Mouse (Mus musculus) limb, embryonic 12.5 days (tissue): ENCODE measurements at regions not wholly inside any gene's neighbourhood (a gene's known extent, or its start where the extent isn't known, plus 50 kb on each side); places are given as distances from the start of the nearest gene placed in this dataset.
"Not testable (repeated sequence)": the region's sequence is repeated elsewhere in the genome, so short reads cannot be mapped to it uniquely, and the experiment has no call there.

ENCODE experiments used
- ATAC-seq: fragments of 200-750 bp; cut with Nextera tagmentation; 2 replicates; pipeline ENCODE4 v1.8.0; 2017; ENCODE audit warnings: low read depth, moderate TSS enrichment; ENCODE audit not compliant: insufficient number of reproducible peaks, insufficient read depth, low FRiP score, low TSS enrichment
- H3K27ac ChIP-seq: fragments of 300-500 bp; sonication (generic); 2 replicates; pipeline ENCODE4 v1.5.1; 2016; ENCODE audit warnings: mild to moderate bottlenecking, moderate library complexity
- H3K27me3 ChIP-seq: fragments of 300-500 bp; sonication (generic); 2 replicates; pipeline ENCODE4 v1.6.1; 2016; ENCODE audit warnings: mild to moderate bottlenecking, moderate library complexity
- H3K36me3 ChIP-seq: fragments of 300-500 bp; sonication (generic); 2 replicates; pipeline ENCODE4 v1.6.1; 2016; ENCODE audit warnings: mild to moderate bottlenecking, moderate library complexity
- H3K4me1 ChIP-seq: fragments of 300-500 bp; sonication (generic); replicated peaks from 2 replicates; pipeline ENCODE4 v1.6.1; 2016
- H3K4me2 ChIP-seq: fragments of 300-500 bp; sonication (generic); 2 replicates; pipeline ENCODE4 v1.6.1; 2016; ENCODE audit warnings: mild to moderate bottlenecking, moderate library complexity
- H3K4me3 ChIP-seq: fragments of 300-500 bp; sonication (generic); replicated peaks from 2 replicates; pipeline ENCODE4 v1.5.1; 2016; ENCODE audit warnings: mild to moderate bottlenecking
- H3K9ac ChIP-seq: fragments of 300-500 bp; sonication (generic); replicated peaks from 2 replicates; pipeline ENCODE4 v1.6.1; 2016; ENCODE audit warnings: mild to moderate bottlenecking, moderate library complexity
- H3K9me3 ChIP-seq: fragments of 300-500 bp; sonication (generic); 2 replicates; pipeline ENCODE4 v1.6.1; 2016; ENCODE audit warnings: mild to moderate bottlenecking, moderate library complexity
- WGBS: fragments of 180-500 bp; shearing (Covaris S2); methylation state at CpG from one replicate; pipeline ENCODE4 v1.1.7; 2016; 5-methylcytosine and 5-hydroxymethylcytosine counted together

DNA sequence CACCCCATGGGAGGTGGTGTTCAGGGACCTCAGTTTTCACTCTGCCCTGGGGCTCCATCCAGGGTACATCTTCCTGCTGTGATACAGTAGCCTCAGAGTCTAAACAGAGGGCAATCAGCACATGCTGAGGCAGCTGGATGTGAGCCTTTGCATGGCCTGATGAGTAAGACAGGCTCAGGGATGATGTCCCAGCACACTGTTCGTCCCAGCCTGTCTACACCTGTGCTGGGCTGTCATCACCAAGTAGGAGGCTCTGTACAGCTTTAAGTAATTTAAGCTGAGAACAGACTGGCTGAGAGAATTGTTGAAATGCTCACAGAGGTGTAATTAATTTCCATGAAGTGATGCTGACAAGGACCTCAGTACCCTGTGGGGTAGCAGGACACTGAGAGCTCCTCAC lies 132.8 kb upstream of the Adamts18 start:
- Histone ChIP-seq H3K9ac (no peak overlapping the region), H3K36me3 (no peaks in the 10 kb centered on the region), H3K27ac (no peak overlapping the region), H3K4me1 (peaks cover 29% of the 10 kb centered on the region), H3K4me2 (no peak overlapping the region), H3K9me3 (peaks cover 7% of the 10 kb centered on the region; the same call in 1 of the 2 replicates), H3K4me3 (no peak overlapping the region), H3K27me3 (peaks cover 70% of the 10 kb centered on the region)
- WGBS: 3% methylated on average over 1 of the region's 1 CpGs
- ATAC-seq: no peak

GRCm38 (mm10) chr8:113984845-113985244 lies 136.3 kb upstream of the Adamts18 start:
- peaks cover 29% of the 10 kb centered on the region for H3K4me1 ChIP-seq
- H3K4me2 ChIP-seq: peak overlapping the region; percentile 25
- H3K9ac ChIP-seq: no peak overlapping the region
- ATAC-seq: no peak
- no peak overlapping the region for H3K27ac ChIP-seq
- peaks cover 4% of the 10 kb centered on the region; the same call in 1 of the 2 replicates for H3K9me3 ChIP-seq
- peaks cover 63% of the 10 kb centered on the region for H3K27me3 ChIP-seq
- H3K36me3 ChIP-seq: no peaks in the 10 kb centered on the region
- no peak overlapping the region for H3K4me3 ChIP-seq
- WGBS: 6% methylated on average over 10 of the region's 10 CpGs

GRCm38 (mm10) chr8:113985471-113985870 lies 136.9 kb upstream of the Adamts18 start:
- Histone ChIP-seq H3K27me3 (peaks cover 57% of the 10 kb centered on the region), H3K9ac (no peak overlapping the region), H3K9me3 (no peaks in the 10 kb centered on the region), H3K4me3 (no peak overlapping the region), H3K4me1 (peaks cover 36% of the 10 kb centered on the region), H3K36me3 (no peaks in the 10 kb centered on the region), H3K4me2 (peak overlapping the region; percentile 25), H3K27ac (no peak overlapping the region)
- no peak for ATAC-seq
- WGBS: 19% methylated on average over 11 of the region's 11 CpGs

DNA sequence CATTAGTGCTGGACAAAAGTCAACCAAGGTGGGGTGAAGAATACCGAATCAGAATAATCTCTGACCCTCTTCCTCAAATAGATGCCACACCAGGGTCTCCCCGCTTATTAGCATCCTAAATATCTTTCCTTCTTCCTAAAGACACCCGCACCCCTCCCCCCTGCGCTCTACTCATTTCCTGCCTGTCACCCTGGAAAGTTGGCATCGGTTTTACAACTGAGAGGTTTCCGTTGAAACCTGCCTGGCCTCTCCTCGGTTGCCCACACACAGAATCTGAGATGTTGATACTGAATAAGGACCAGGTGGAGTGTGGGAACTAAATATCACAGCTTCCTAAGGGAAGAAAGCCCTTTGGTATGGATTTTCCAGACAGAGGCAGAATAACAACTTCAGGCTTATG lies 137.4 kb upstream of the Adamts18 start:
- Histone ChIP-seq H3K4me1 (peaks cover 40% of the 10 kb centered on the region), H3K4me3 (no peak overlapping the region), H3K27me3 (peaks cover 52% of the 10 kb centered on the region), H3K4me2 (peak overlapping the region; percentile 25), H3K9ac (no peak overlapping the region), H3K9me3 (no peaks in the 10 kb centered on the region), H3K27ac (no peak overlapping the region), H3K36me3 (no peaks in the 10 kb centered on the region)
- no peak for ATAC-seq
- 27% methylated on average over 7 of the region's 7 CpGs for WGBS

DNA sequence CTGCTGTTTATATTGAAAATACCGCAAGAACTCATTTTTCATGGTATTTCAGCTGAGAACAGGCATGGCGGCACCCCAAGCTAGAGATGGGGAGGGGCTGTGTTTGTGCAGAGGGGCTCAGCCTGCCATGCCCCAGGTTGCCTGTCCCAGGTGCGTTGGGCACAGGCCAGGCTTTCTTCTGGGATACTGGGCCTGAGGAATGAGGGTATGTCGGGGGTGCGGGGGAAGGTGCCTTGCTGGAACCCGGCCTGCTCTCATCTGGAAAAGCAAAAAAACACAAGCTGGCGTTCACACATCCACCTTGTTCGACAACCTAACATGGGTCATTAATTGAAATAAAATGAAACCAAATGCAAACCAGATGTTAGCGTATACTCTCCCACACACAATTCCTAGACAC lies 142.2 kb upstream of the Adamts18 start:
- H3K9ac ChIP-seq: no peak overlapping the region
- H3K4me3 ChIP-seq: no peak overlapping the region
- no peaks in the 10 kb centered on the region for H3K9me3 ChIP-seq
- H3K27ac ChIP-seq: 0 out of 2 replicates have a peak overlapping the region, but pooled peaks have one; percentile 37
- peaks cover 20% of the 10 kb centered on the region for H3K27me3 ChIP-seq
- no peaks in the 10 kb centered on the region for H3K36me3 ChIP-seq
- H3K4me1 ChIP-seq: peaks cover 20% of the 10 kb centered on the region
- 43% methylated on average over 9 of the region's 9 CpGs for WGBS
- no peak overlapping the region; the same call in 1 of the 2 replicates for H3K4me2 ChIP-seq
- peak; percentile 57; the same call in 1 of the 2 replicates for ATAC-seq

GRCm38 (mm10) chr8:113998881-113999280 lies 134.5 kb upstream of the Nudt7 start:
- Histone ChIP-seq H3K27ac (no peak overlapping the region), H3K9me3 (no peaks in the 10 kb centered on the region), H3K9ac (no peak overlapping the region), H3K4me2 (no peak overlapping the region), H3K4me3 (no peak overlapping the region), H3K4me1 (peaks cover 6% of the 10 kb centered on the region), H3K36me3 (no peaks in the 10 kb centered on the region), H3K27me3 (no peaks in the 10 kb centered on the region; the same call in 1 of the 2 replicates)
- WGBS: 9% methylated on average over 6 of the region's 6 CpGs
- ATAC-seq: peak; percentile 73; the same call in 1 of the 2 replicates

GRCm38 (mm10) chr8:114001674-114002073 lies 131.7 kb upstream of the Nudt7 start:
- no peaks in the 10 kb centered on the region for H3K36me3 ChIP-seq
- H3K4me3 ChIP-seq: no peak overlapping the region
- no peaks in the 10 kb centered on the region for H3K9me3 ChIP-seq
- WGBS: 85% methylated on average over 2 of the region's 2 CpGs
- H3K9ac ChIP-seq: no peak overlapping the region
- H3K4me1 ChIP-seq: peaks cover 6% of the 10 kb centered on the region
- no peaks in the 10 kb centered on the region; the same call in 1 of the 2 replicates for H3K27me3 ChIP-seq
- no peak for ATAC-seq
- no peak overlapping the region for H3K4me2 ChIP-seq
- no peak overlapping the region for H3K27ac ChIP-seq

- no peaks in the 10 kb centered on the region for H3K36me3 ChIP-seq
- H3K4me1 ChIP-seq: no peaks in the 10 kb centered on the region; the same call in 1 of the 2 replicates
- H3K27me3 ChIP-seq: no peaks in the 10 kb centered on the region
- no peak overlapping the region for H3K9ac ChIP-seq
- no peak for ATAC-seq
- 77% methylated on average over 7 of the region's 7 CpGs for WGBS
- no peak overlapping the region for H3K4me3 ChIP-seq
- no peak overlapping the region for H3K4me2 ChIP-seq
- no peaks in the 10 kb centered on the region for H3K9me3 ChIP-seq
- H3K27ac ChIP-seq: no peak overlapping the region
These were observed 128.9 kb upstream of the Nudt7 start for GRCm38 (mm10) chr8:114004436-114004835.

DNA sequence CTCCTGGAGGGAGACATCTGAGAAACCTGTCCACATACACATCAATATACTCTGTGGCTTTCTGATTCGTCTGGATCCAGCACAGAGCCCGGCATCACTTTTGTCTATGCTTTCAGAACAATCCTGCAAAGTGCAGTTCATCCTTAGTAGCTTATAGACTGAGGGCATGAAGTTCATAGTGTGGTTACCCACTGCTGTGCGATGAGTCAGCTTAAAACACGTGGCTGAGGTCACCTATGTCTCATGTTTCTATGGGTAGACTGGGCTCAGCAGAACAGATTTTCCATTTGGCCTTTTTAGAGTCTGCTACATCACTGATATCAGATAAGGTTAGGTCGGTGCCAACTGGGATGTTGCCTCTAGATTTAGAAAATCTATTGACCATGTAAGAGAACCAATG lies 126.8 kb upstream of the Nudt7 start:
- ATAC-seq: no peak
- Histone ChIP-seq H3K4me3 (no peak overlapping the region), H3K4me1 (no peaks in the 10 kb centered on the region), H3K36me3 (no peaks in the 10 kb centered on the region), H3K27me3 (no peaks in the 10 kb centered on the region), H3K4me2 (no peak overlapping the region), H3K9me3 (no peaks in the 10 kb centered on the region), H3K9ac (no peak overlapping the region), H3K27ac (no peak overlapping the region)
- WGBS: 87% methylated on average over 5 of the region's 5 CpGs

DNA sequence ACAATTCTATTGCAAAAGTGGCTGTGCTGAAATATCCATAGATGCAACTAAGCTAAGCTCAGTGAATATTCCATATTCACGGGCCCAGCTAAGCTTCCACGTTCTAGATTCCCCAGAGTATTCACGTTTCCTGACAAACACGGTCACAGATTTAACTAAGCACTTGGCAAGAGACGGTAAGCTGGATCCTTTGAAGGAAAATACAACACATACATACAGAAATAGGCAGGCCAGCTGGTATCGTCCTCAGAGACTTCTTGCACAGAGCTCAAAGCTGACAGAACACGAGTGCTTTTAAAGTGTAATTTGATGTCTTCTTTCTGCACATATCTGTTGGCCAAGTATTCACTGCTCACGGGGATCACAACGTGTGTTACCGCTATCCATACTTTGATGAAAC lies 126.3 kb upstream of the Nudt7 start:
- no peaks in the 10 kb centered on the region for H3K36me3 ChIP-seq
- ATAC-seq: no peak
- no peaks in the 10 kb centered on the region for H3K27me3 ChIP-seq
- WGBS: 84% methylated on average over 10 of the region's 10 CpGs
- no peaks in the 10 kb centered on the region for H3K4me1 ChIP-seq
- no peak overlapping the region for H3K4me2 ChIP-seq
- H3K4me3 ChIP-seq: no peak overlapping the region
- no peak overlapping the region for H3K27ac ChIP-seq
- H3K9ac ChIP-seq: no peak overlapping the region
- no peaks in the 10 kb centered on the region for H3K9me3 ChIP-seq

DNA sequence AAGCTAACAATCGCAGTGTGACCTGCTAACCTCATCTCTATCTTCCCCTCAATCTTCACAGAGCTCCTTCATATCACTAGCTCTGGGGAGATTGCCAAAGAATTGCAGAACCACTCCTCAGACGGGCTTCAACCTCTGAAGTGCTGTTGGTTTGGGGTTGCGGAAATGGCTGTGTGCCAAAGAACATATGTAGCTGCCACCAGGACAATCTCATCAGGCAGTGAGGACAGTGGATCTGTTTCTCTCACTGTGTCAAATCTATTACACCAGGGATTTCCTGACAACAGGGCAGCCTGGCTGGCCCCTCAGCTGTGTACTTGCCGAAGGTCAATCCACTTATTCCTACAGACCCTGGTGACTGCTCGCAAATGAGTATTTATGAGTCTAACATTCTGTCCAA lies 115.0 kb upstream of the Nudt7 start:
- Histone ChIP-seq H3K4me3 (no peak overlapping the region), H3K9me3 (no peaks in the 10 kb centered on the region), H3K27ac (no peak overlapping the region), H3K4me2 (no peak overlapping the region), H3K27me3 (no peaks in the 10 kb centered on the region), H3K36me3 (no peaks in the 10 kb centered on the region), H3K4me1 (peaks cover 5% of the 10 kb centered on the region; the same call in 1 of the 2 replicates), H3K9ac (no peak overlapping the region)
- no peak for ATAC-seq
- WGBS: 46% methylated on average over 5 of the region's 5 CpGs

GRCm38 (mm10) chr8:114030141-114030540 lies 103.2 kb upstream of the Nudt7 start:
- H3K4me1 ChIP-seq, H3K27ac ChIP-seq, H3K27me3 ChIP-seq, H3K4me2 ChIP-seq, H3K4me3 ChIP-seq, H3K9ac ChIP-seq, H3K36me3 ChIP-seq, H3K9me3 ChIP-seq, ATAC-seq: not testable (repeated sequence)
- 92% methylated on average over 9 of the region's 9 CpGs for WGBS
